Mouse (Mus musculus) T-helper 2 cell (primary cell): ENCODE results near the gene Trim42.

Experiments used
- in situ Hi-C: fragments of 300-600 bp; cut with MboI, MseI; formaldehyde crosslinking; loops from one replicate; pipeline ENCODE4 v1.15.1; 2025; ENCODE audit warnings: high pct_unique_total_duplicates

Gene Trim42

GRCm38 (mm10) chr9:97369591-97369990 is at the start of gene Trim42:
TSS of gene Trim42 (minus strand) at chr9:97369958.
- in situ Hi-C loops = no loop called here

GRCm38 (mm10) chr9:97414876-97415668 is 45.3 kb upstream of the Trim42 start:
- in situ Hi-C loops = no loop called here

- in situ Hi-C loops = no loop called here
Observed at GRCm38 (mm10) chr9:97408142-97408541, 38.4 kb upstream of the Trim42 start.

GRCm38 (mm10) chr9:97356441-97356840 is 13.3 kb downstream of the Trim42 start:
- in situ Hi-C loops = no loop called here

- in situ Hi-C loops = no loop called here
Observed at GRCm38 (mm10) chr9:97344767-97345297, 24.9 kb downstream of the Trim42 start.

- in situ Hi-C loops = no loop called here
Observed at GRCm38 (mm10) chr9:97341772-97342171, 28.0 kb downstream of the Trim42 start.

- in situ Hi-C loops = no loop called here
Observed at GRCm38 (mm10) chr9:97322846-97323245, 46.9 kb downstream of the Trim42 start.

GRCm38 (mm10) chr9:97322120-97322519 is 47.6 kb downstream of the Trim42 start:
- in situ Hi-C loops = no loop called here

- in situ Hi-C loops = no loop called here
Observed at GRCm38 (mm10) chr9:97315421-97316055, 54.2 kb downstream of the Trim42 start.

- in situ Hi-C loops = no loop called here
Observed at GRCm38 (mm10) chr9:97311614-97312013, 58.1 kb downstream of the Trim42 start.

GRCm38 (mm10) chr9:97309509-97310053 is 60.2 kb downstream of the Trim42 start:
- in situ Hi-C loops = no loop called here

GRCm38 (mm10) chr9:97307705-97308485 is 61.9 kb downstream of the Trim42 start:
- in situ Hi-C loops = no loop called here
